Mouse (Mus musculus): ENCODE data around the gene B430305J03Rik.

B430305J03Rik gene

GRCm38 (mm10) chr3:61365779-61366373 lies at the start of gene B430305J03Rik:
Gene B430305J03Rik, minus strand, starts transcription at chr3:61365951.
- DNase-seq (ENCODE audit: low read depth, low spot score): peak; percentile 69

GRCm38 (mm10) chr3:61409683-61410082 lies 43.9 kb upstream of the B430305J03Rik start:
- DNase-seq (ENCODE audit: low read depth, low spot score): peak; percentile 70

DNA sequence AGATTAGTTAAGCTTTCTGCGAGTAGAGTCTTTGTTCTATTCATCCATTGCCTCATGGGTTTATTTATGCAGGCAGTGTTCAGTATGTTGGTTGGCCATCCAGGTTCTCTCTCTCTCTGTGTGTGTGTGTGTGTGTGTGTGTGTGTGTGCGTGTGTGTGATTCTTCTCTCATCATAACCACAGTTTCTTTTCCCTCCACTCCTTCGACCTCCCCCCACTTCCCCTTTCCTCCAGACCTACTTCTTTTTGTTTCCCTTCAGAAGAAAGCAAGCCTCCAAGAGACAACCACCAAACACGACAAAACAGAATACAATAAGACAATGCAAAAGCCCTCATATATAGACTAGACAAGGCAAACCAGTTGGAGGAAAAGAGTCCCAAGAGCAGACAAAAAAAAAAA lies 41.2 kb upstream of the B430305J03Rik start:
- peak; percentile 22 for DNase-seq (ENCODE audit: low read depth, low spot score)

DNA sequence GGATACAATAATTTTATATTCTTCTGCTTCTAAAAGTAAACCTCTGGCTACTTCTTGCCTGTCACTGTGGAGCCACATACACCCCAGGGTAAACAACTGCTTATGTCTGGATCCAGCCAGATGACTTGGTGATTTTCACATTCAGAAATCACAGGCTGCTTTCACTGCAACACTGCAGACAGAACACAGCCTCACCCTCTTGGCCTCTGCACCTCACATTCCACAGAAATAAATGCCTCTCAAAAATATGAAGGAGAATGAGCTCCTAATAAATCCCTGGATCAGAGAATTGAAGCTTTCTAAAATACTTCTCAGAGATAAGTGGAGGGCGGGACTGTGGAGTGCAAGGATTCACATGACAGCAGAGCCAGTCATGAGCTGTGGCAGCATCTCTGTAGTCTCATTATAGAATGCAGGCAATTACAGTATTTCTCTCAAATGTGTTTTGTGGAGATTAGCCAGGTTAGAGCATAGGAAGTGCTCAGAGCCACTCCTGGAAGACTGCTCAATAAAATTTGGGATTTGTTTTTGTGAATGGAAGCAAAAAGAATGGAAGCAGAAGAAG lies 35.2 kb upstream of the B430305J03Rik start:
- DNase-seq (ENCODE audit: low read depth, low spot score): no peak

DNA sequence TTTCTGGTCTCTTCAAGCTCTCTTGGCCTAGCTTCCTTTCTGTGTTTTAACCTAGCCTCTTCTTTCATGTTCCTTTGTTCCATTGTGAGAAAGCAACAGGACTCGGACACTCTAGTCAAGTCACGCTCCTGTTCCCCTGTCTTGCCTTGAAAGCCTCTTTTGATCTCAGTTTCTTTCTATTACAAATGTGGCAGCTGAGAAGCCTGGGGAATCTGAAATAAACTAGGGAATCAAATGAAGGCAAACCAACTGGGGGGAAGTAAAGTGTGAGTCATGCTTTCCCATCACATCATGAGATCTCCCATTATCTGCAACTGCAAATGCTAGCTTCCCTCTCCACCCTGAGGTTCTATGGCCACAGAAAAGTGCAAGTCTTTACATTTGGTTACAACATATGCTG lies 31.0 kb upstream of the B430305J03Rik start:
- DNase-seq (ENCODE audit: low read depth, low spot score): no peak

- DNase-seq (ENCODE audit: low read depth, low spot score): no peak
Observed at GRCm38 (mm10) chr3:61395382-61395781, 29.6 kb upstream of the B430305J03Rik start.

DNA sequence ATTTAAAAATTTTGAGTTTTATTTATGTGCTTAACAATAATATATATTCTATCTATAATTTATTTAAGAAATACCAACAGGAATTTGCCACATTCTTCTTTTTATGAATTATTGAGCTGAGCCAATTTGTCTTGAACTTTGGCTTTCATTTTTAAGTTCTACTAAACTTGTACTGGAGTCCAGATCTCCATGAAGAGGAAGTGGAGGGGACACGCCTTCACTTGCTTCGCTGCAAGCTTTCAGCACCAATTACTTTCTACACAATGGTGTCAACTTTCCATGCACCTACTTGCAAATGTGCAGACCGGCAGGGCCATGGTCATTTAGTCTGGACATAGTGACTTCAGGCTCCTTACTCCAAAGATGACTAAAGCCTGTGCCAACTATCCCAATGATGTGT lies 27.8 kb upstream of the B430305J03Rik start:
- no peak for DNase-seq (ENCODE audit: low read depth, low spot score)

DNA sequence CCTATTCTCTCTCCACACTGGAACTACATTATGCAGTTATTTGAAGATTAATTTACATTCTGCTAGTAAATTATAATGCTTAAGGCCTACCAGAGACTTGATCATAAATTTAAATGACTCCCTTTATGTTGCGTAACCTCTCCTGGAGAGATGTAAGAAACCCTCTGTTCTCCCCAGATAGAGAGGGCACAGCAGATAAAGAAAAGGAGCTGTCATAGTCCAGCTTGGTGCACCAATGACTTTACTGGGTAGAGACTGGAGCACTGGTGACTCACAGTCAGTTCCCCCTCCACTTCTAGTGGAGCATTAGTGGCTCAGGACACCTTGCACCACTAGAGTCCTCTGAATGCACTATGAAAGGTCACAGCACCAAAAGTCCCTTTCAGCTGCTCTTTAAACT lies 27.1 kb upstream of the B430305J03Rik start:
- DNase-seq (ENCODE audit: low read depth, low spot score): no peak

GRCm38 (mm10) chr3:61391564-61391963 lies 25.8 kb upstream of the B430305J03Rik start:
- DNase-seq (ENCODE audit: low read depth, low spot score): no peak

DNA sequence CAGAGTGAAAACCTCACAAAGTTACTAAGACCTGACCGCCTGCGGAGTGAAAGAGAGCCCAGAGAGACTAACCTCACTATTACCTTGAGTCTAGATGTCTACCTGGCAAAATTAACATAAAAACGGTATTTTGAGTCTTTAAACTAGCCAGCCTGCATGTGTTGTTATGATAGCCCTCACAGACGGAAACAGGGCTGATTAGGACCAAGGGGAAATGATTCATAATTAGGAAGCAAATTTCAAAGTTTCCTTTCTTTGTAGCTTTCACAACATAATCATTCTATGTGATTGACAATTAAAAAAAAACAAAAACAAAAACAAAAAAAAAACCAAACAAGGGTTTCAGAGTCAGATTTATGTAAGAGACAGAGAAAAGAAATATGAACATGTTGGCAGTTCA lies 20.6 kb upstream of the B430305J03Rik start:
- DNase-seq (ENCODE audit: low read depth, low spot score): no peak

GRCm38 (mm10) chr3:61376001-61376400 lies 10.2 kb upstream of the B430305J03Rik start:
- DNase-seq (ENCODE audit: low read depth, low spot score): no peak

DNA sequence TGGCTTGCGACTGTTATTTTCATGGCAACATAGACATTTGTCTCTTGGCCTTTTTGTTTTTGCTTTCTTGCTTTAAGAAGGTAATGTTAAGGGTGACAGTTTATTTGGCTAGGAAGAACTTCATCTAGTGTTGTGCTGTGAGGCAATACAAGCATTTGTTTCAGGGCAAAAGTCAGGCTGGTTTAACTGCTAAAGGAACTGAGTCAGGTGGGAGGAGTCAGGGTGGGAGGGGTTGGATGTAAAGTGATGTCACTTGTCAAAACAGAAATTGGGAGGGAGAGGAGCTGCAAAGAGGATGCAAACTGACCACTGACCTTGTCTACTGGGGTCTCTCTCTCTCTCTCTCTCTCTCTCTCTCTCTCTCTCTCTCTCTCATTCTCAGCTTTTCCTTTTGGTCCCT lies 2.7 kb upstream of the B430305J03Rik start:
- peak; percentile 40 for DNase-seq (ENCODE audit: low read depth, low spot score)

DNA sequence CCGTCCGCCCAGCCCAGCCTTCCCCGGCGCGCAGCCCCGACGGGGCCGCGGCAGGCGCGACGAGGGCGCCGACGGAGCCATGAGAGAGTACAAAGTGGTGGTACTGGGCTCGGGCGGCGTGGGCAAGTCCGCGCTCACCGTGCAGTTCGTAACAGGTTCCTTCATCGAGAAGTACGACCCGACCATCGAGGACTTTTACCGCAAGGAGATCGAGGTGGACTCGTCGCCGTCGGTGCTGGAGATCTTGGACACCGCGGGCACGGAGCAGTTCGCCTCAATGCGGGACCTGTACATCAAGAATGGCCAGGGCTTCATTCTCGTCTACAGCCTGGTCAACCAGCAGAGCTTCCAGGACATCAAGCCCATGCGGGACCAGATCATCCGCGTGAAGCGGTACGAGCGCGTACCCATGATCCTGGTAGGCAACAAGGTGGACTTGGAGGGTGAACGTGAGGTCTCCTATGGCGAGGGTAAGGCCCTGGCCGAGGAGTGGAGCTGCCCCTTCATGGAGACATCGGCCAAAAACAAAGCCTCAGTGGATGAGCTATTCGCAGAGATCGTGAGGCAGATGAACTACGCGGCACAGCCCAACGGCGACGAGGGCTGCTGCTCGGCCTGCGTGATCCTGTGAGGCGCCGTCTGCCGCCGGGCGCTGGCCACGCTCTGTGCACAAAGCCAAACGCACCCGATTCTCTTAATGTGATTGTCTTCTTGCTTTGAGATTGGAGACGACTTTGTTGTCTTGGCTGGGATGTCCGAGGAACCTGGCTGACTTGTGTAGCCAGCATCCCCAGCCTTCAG lies 573 bp downstream of the B430305J03Rik start:
- DNase-seq (ENCODE audit: low read depth, low spot score): peak; percentile 62

GRCm38 (mm10) chr3:61364661-61364977 lies 1.1 kb downstream of the B430305J03Rik start:
- no peak for DNase-seq (ENCODE audit: low read depth, low spot score)

DNA sequence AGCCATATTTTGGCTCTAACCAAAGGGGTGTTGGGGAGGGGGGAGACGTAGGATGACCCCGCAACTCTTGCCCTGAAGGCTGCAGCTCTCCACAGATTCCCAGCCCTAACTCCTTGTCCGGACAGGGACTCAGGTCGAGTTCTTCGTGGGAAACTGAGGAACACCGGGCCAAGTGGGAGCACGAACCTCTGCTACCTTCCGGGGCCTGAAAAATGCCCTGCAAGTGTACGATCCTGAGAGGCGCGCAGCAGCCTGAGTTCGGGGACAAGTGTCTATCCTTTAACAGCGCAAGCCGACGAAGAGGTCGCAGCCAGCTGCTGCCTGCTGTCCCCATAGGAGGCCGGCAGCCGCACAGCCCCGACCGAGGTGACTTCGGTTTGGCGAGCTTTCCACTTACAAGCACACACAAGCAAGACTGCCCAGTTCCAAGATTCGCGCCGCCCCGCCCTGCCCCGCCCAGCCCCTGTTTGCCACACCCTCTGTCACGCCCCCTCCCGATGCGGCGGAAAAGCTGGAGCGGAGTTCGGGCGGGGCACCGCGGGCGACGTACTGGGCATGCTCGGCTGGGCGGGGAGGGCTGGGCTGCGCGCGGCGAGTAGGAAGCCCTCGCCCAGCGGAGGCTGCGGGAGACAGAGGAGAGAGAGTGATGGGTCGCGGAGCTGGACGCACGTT lies 1.6 kb downstream of the B430305J03Rik start:
- peak; percentile 98 for DNase-seq (ENCODE audit: low read depth, low spot score)

- DNase-seq (ENCODE audit: low read depth, low spot score): peak; percentile 94
Observed at GRCm38 (mm10) chr3:61363161-61363988, 2.4 kb downstream of the B430305J03Rik start.

- no peak for DNase-seq (ENCODE audit: low read depth, low spot score)
Observed at GRCm38 (mm10) chr3:61362821-61363160, 3.0 kb downstream of the B430305J03Rik start.

DNA sequence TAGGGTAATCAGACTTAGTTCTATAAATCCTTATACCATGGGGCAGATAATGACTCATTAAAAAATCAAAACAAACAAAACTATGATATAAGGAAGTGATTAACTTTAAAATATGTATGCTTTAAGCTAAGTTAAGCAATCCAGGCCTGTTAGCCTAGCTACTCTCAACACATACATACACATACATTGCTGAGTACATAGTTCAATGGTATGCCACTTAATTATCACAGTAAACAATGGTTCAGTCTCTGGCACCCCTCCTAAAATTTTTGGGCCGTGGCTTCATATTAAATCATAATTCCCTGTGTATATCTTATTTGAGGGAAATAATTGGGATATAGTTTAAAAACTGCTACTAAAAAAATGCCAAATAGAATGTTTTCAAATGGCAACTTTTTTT lies 4.4 kb downstream of the B430305J03Rik start, which contains the start of gene Rap2b:
Gene Rap2b (plus strand): TSS at position 301 of the 400 bp plus-strand sequence.
- no peak for DNase-seq (ENCODE audit: low read depth, low spot score)

DNA sequence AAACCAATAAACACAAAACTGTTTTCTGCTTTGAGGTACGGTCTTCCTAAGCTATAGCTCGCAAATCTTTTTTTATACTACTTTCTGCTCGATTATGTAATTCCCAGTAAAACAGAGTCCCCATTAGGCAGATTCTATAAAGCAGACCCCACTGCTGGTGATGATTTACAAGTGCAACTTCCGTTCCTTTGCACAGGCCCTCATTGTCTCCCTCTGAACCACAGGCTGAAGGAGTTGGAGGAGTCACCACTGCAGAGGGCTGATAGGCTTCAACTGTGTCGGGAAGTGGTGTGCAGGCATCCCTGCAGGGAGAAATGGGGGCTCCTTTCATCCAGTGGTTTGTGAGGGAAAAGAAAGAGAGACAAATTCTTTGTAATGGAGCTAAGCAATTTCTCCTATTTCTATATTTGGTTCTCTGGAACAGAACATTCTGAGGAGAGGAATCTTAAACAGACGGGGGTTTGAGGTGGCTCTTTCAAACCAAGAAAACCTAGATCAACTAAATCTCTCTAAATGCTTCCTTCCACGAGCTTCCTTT lies 6.9 kb downstream of the B430305J03Rik start:
- DNase-seq (ENCODE audit: low read depth, low spot score): no peak

DNA sequence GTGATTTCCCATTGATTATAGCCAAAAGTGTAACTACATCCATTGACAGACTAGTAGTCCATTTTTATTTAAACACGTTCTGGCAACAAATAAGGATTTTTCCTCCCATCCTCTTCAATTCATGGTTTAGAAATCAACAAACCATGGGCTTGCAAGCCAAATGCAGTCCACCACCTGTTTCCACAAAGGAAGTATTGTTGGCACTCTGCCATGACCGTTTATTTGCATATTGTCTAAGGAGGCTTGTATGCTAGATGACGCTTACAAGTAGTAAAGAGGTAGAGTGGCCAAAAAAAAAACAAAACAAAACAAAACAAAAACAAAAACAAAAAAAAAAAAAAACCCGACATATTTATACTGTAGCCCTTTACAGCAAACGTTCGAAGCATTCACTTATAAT lies 7.6 kb downstream of the B430305J03Rik start:
- peak; percentile 15 for DNase-seq (ENCODE audit: low read depth, low spot score)

GRCm38 (mm10) chr3:61355464-61355863 lies 10.3 kb downstream of the B430305J03Rik start:
- no peak for DNase-seq (ENCODE audit: low read depth, low spot score)

All from CD4-positive, CD25-positive, alpha-beta regulatory T cell, adult 2 months (primary cell).